In genomic region chr16:18677746-18678679, GRCm38 (mm10) we compare ENCODE assay signal across 8 mouse cellular contexts. TPM values are rescaled to one million over a fixed set of nuclear protein-coding genes. Genes with fewer than 3 reads are reported as not detected.
A peak's percentile ranks its signal among the peaks of the same experiment; 100 is the strongest.
DNase-seq lines count a peak whose midpoint lies in the region; ATAC-seq and TF ChIP-seq lines count a peak whose summit lies in the region.

No protein-coding gene starts in this region.

- no peaks in the 10 kb centered on the region for H3K4me1 ChIP-seq in kidney, embryonic 15.5 days
- H3K4me1 ChIP-seq in bone marrow, adult 2 months (ENCODE audit: control insufficient read depth, insufficient read depth, low read length) = 0 out of 2 replicates have a peak, but pooled peaks cover 1% of the 10 kb centered on the region
- H3K4me1 ChIP-seq in limb, embryonic 14.5 days (ENCODE audit: control insufficient read depth, insufficient read depth, low read length) = no peaks in the 10 kb centered on the region

- H3K4me3 ChIP-seq in kidney, embryonic 15.5 days (replicated peaks) = no peak overlapping the region
- no peak overlapping the region for H3K4me3 ChIP-seq in bone marrow, adult 2 months (replicated peaks; ENCODE audit: control insufficient read depth, low read depth, low read length)
- H3K4me3 ChIP-seq in limb, embryonic 14.5 days (replicated peaks; ENCODE audit: low read length) = no peak overlapping the region

- no peak overlapping the region for H3K4me2 ChIP-seq in kidney, embryonic 15.5 days
- no peak overlapping the region for H3K4me2 ChIP-seq in limb, embryonic 14.5 days (replicated peaks; ENCODE audit: low read depth, low read length, severe bottlenecking)

- peaks cover 3% of the 10 kb centered on the region; the same call in 1 of the 2 replicates for H3K27me3 ChIP-seq in kidney, embryonic 15.5 days
- no peaks in the 10 kb centered on the region for H3K27me3 ChIP-seq in limb, embryonic 14.5 days (ENCODE audit: control insufficient read depth, insufficient read depth, low read length)

- 41% methylated on average over 17 of the region's 17 CpGs for WGBS in kidney, embryonic 15.5 days
- 36% methylated on average over 17 of the region's 17 CpGs for WGBS in bone marrow, adult 2 months
- WGBS in limb, embryonic 14.5 days = 39% methylated on average over 17 of the region's 17 CpGs

- H3K27ac ChIP-seq in kidney, embryonic 15.5 days = no peak overlapping the region
- no peak overlapping the region for H3K27ac ChIP-seq in bone marrow, adult 2 months (ENCODE audit: control insufficient read depth, insufficient read depth, low read depth, low read length, poor library complexity)
- H3K27ac ChIP-seq in limb, embryonic 14.5 days (replicated peaks; ENCODE audit: low read depth, low read length) = no peak overlapping the region

- H3K9ac ChIP-seq in kidney, embryonic 15.5 days = no peak overlapping the region
- H3K9ac ChIP-seq in limb, embryonic 14.5 days (ENCODE audit: low read depth, low read length, severe bottlenecking) = no peak overlapping the region

- no peak for ATAC-seq in kidney, embryonic 15.5 days (replicated peaks; ENCODE audit: low FRiP score)
- 0 out of 2 replicates have a peak, but pooled peaks have one; percentile 61 for ATAC-seq in erythroblast, adult 5-6 weeks (replicated peaks; ENCODE audit: low FRiP score, poor library complexity, severe bottlenecking)
- ATAC-seq in limb, embryonic 14.5 days (ENCODE audit: low FRiP score, low read depth) = no peak

- peak; percentile 83 for TF ChIP-seq CTCF in bone marrow, adult 2 months (IDR thresholded peaks at IDR 0.05; ENCODE audit: control insufficient read depth, insufficient read depth, low read length)

- no peak for TF ChIP-seq POLR2A in bone marrow, adult 2 months (IDR thresholded peaks at IDR 0.05; ENCODE audit: borderline replicate concordance, control insufficient read depth, low read depth, low read length)
- no peak for TF ChIP-seq POLR2A in limb, embryonic 14.5 days (IDR thresholded peaks at IDR 0.05; ENCODE audit: borderline replicate concordance, extremely low read depth, insufficient read depth, insufficient read length)

- DNase-seq in kidney, adult 11 months = peak; percentile 27
- DNase-seq in kidney, adult 8-10 months = peak; percentile 34 to 72
- peak; percentile 61 for DNase-seq in limb, embryonic 14.5 days (ENCODE audit: low spot score)
- DNase-seq in ovary, postnatal 36 days (ENCODE audit: low spot score) = peak; percentile 75
- peak; percentile 77 for DNase-seq in thymus, postnatal 25 days

- H3K9me3 ChIP-seq in kidney, embryonic 15.5 days (replicated peaks) = no peaks in the 10 kb centered on the region
- no peaks in the 10 kb centered on the region for H3K9me3 ChIP-seq in limb, embryonic 14.5 days (ENCODE audit: control insufficient read depth, low read length)

- H3K36me3 ChIP-seq in kidney, embryonic 15.5 days = no peaks in the 10 kb centered on the region
- H3K36me3 ChIP-seq in limb, embryonic 14.5 days (ENCODE audit: control insufficient read depth, insufficient read depth, low read length) = no peaks in the 10 kb centered on the region

RNA-seq across cellular contexts. Expression of gene Sept5, which starts 48.3 kb away (rescaled TPM):
- 16.3 and 17.1 TPM in 2 replicates for polyA plus RNA-seq in kidney, embryonic 15.5 days (2015; fragmentation: Nextera tagmentation; extraction: Ambion mirVana)
- 13.9 and 41.9 TPM in 2 replicates for polyA plus RNA-seq in bone marrow, adult 2 months (2011; ENCODE audit: insufficient read depth, insufficient read length, low replicate concordance, missing spikeins)
- total RNA-seq in erythroblast, adult 5-6 weeks (2015; ENCODE audit: low replicate concordance) = 13.4 and 19.4 TPM in 2 replicates
- total RNA-seq in erythroblast, adult 5-6 weeks (2017; ENCODE audit: low replicate concordance) = 11.7 and 15.2 TPM in 2 replicates
- polyA plus RNA-seq in limb, embryonic 14.5 days (2012; rRNA removed) = 94.5 and 97.4 TPM in 2 replicates
- 43.4 and 44.0 TPM in 2 replicates for polyA plus RNA-seq in limb, embryonic 14.5 days (2014; fragmentation: Nextera tagmentation; extraction: Ambion mirVana)

RNA-seq across cellular contexts. Expression of gene Gm49601, which starts 51.8 kb away (rescaled TPM):
- 1.5 and 4.3 TPM in 2 replicates for polyA plus RNA-seq in kidney, embryonic 15.5 days (2015; fragmentation: Nextera tagmentation; extraction: Ambion mirVana)
- 13.1 and 15.2 TPM in 2 replicates for polyA plus RNA-seq in bone marrow, adult 2 months (2011; ENCODE audit: insufficient read depth, insufficient read length, low replicate concordance, missing spikeins)
- not detected in 2 replicates for total RNA-seq in erythroblast, adult 5-6 weeks (2015; ENCODE audit: low replicate concordance)
- 0.85 TPM in 1 of 2 replicates, not detected in the other for total RNA-seq in erythroblast, adult 5-6 weeks (2017; ENCODE audit: low replicate concordance)
- 34.5 and 42.9 TPM in 2 replicates for polyA plus RNA-seq in limb, embryonic 14.5 days (2012; rRNA removed)
- polyA plus RNA-seq in limb, embryonic 14.5 days (2014; fragmentation: Nextera tagmentation; extraction: Ambion mirVana) = 1.9 and 2.7 TPM in 2 replicates

RNA-seq across cellular contexts. Expression of gene Gp1bb, which starts 55.8 kb away (rescaled TPM):
- polyA plus RNA-seq in kidney, embryonic 15.5 days (2015; fragmentation: Nextera tagmentation; extraction: Ambion mirVana) = 0.93 and 1.6 TPM in 2 replicates
- polyA plus RNA-seq in bone marrow, adult 2 months (2011; ENCODE audit: insufficient read depth, insufficient read length, low replicate concordance, missing spikeins) = 50.4 and 84.3 TPM in 2 replicates
- 3.7 TPM in 1 of 2 replicates, not detected in the other for total RNA-seq in erythroblast, adult 5-6 weeks (2015; ENCODE audit: low replicate concordance)
- total RNA-seq in erythroblast, adult 5-6 weeks (2017; ENCODE audit: low replicate concordance) = 0.56 and 0.94 TPM in 2 replicates
- polyA plus RNA-seq in limb, embryonic 14.5 days (2012; rRNA removed) = 3.0 and 4.5 TPM in 2 replicates
- polyA plus RNA-seq in limb, embryonic 14.5 days (2014; fragmentation: Nextera tagmentation; extraction: Ambion mirVana) = 3.7 and 4.3 TPM in 2 replicates

Comparison
In these comparisons a context has a peak if more than half of its experiments do, and no peak if none do; other contexts are left out.
1. DNase-seq: peak in every context shown above with its lines; median percentile 77 in thymus, postnatal 25 days; 75 in ovary, postnatal 36 days; 61 in limb, embryonic 14.5 days; 53 in kidney, adult 8-10 months; 27 in kidney, adult 11 months.